In genomic region chr7:130323766-130324165, GRCm38 (mm10) we compare ENCODE assay signal across 27 mouse cellular contexts.
"Had no signal": no experiment of that assay in that cellular context is flagged by ENCODE, and none has a peak within 500 bp of the region (broad histone marks: within the 10 kb centered on the region; RNA-seq: fewer than 3 reads in every experiment).

No protein-coding gene starts in this region.

- H3K9ac ChIP-seq: heart, embryonic 13.5 days; heart, embryonic 15.5 days; hindbrain, embryonic 13.5 days; hindbrain, embryonic 15.5 days; kidney, embryonic 15.5 days; limb, embryonic 13.5 days; limb, embryonic 15.5 days; liver, embryonic 12.5 days; liver, embryonic 14.5 days had no signal

- H3K27me3 ChIP-seq: limb, embryonic 15.5 days had no signal

- H3K4me2 ChIP-seq: heart, embryonic 11.5 days; heart, embryonic 13.5 days; heart, embryonic 15.5 days; hindbrain, embryonic 13.5 days; hindbrain, embryonic 15.5 days; kidney, embryonic 15.5 days; limb, embryonic 13.5 days; limb, embryonic 15.5 days; liver, embryonic 12.5 days had no signal

- ATAC-seq: hindbrain, postnatal 0 days; intestine, embryonic 16.5 days; liver, embryonic 12.5 days had no signal

- H3K36me3 ChIP-seq: heart, embryonic 13.5 days; heart, embryonic 15.5 days; hindbrain, embryonic 10.5 days; hindbrain, embryonic 13.5 days; hindbrain, embryonic 15.5 days; kidney, embryonic 15.5 days; limb, embryonic 13.5 days; limb, embryonic 15.5 days; liver, embryonic 12.5 days had no signal

- H3K4me1 ChIP-seq: liver, embryonic 12.5 days had no signal

- H3K27ac ChIP-seq: gastrocnemius, adult 2 months; heart, adult 2 months; heart, embryonic 13.5 days; heart, embryonic 15.5 days; hindbrain, embryonic 10.5 days; hindbrain, embryonic 13.5 days; hindbrain, embryonic 15.5 days; hindbrain, postnatal 0 days; kidney, embryonic 15.5 days; kidney, postnatal 0 days; limb, embryonic 13.5 days; limb, embryonic 15.5 days; liver, embryonic 12.5 days; liver, embryonic 14.5 days had no signal

- H3K9me3 ChIP-seq: heart, embryonic 13.5 days; heart, embryonic 15.5 days; hindbrain, embryonic 10.5 days; hindbrain, embryonic 15.5 days; kidney, embryonic 15.5 days; limb, embryonic 13.5 days; limb, embryonic 15.5 days; liver, embryonic 12.5 days had no signal

- H3K4me3 ChIP-seq: gastrocnemius, adult 2 months; heart, adult 2 months; heart, embryonic 13.5 days; heart, embryonic 15.5 days; hindbrain, embryonic 10.5 days; hindbrain, embryonic 13.5 days; hindbrain, embryonic 15.5 days; kidney, embryonic 15.5 days; limb, embryonic 13.5 days; limb, embryonic 15.5 days; liver, embryonic 12.5 days had no signal

- DNase-seq: gastrocnemius, adult 2 months; gastrocnemius, postnatal 10 days; gastrocnemius, postnatal 25 days; heart, adult 2 months; heart, postnatal 4 days; kidney, adult 11 months; kidney, adult 2 months; kidney, adult 9 months; kidney, postnatal 14 days; kidney, postnatal 36 days; layer of hippocampus, adult 9-11 months; layer of hippocampus, postnatal 36 days; left cerebral cortex, postnatal 4 days had no signal
